Mouse (Mus musculus): Measurements from ENCODE around the gene Cga. TPM values are rescaled to one million over a fixed set of nuclear protein-coding genes. Genes with fewer than 3 reads are reported as not detected.
"Not testable (repeated sequence)": the region's sequence is repeated elsewhere in the genome, so short reads cannot be mapped to it uniquely, and the experiment has no call there.

Cga gene
- total and polyA plus RNA-seq, 2 experiments from 2014 or later, result not detected

GRCm38 (mm10) chr4:34922177-34922870 lies 28.7 kb downstream of the Cga start:
- Histone ChIP-seq H3K9ac (replicated peaks; ENCODE audit: low read depth, low read length) (no peak overlapping the region), H3K9me3 (replicated peaks; ENCODE audit: control insufficient read depth, low read length) (no peaks in the 10 kb centered on the region), H3K4me1 (ENCODE audit: control insufficient read depth, insufficient read depth) (no peaks in the 10 kb centered on the region), H3K4me2 (ENCODE audit: low read depth, low read length) (no peak overlapping the region), H3K27ac (ENCODE audit: low read depth) (no peak overlapping the region), H3K27me3 (ENCODE audit: control insufficient read depth, insufficient read depth, low read length) (no peaks in the 10 kb centered on the region), H3K36me3 (replicated peaks; ENCODE audit: control insufficient read depth, insufficient read depth, low read length) (no peaks in the 10 kb centered on the region), H3K4me3 (ENCODE audit: low read depth, low read length) (no peak overlapping the region)
- no peak for TF ChIP-seq EP300 (IDR thresholded peaks at IDR 0.05; ENCODE audit: low read depth)
- peak; percentile 96 for TF ChIP-seq CTCF (IDR thresholded peaks at IDR 0.05; ENCODE audit: low read depth)
- peak; percentile 60; the same call in 1 of the 2 replicates for ATAC-seq (ENCODE audit: insufficient read depth, low read depth)
- DNase-seq (ENCODE audit: low spot score), result peak; percentile 75
- WGBS, result 52% methylated on average over 6 of the region's 6 CpGs

- H3K4me3 ChIP-seq (ENCODE audit: low read depth, low read length); H3K9ac ChIP-seq (replicated peaks; ENCODE audit: low read depth, low read length); ATAC-seq (ENCODE audit: insufficient read depth, low read depth); H3K36me3 ChIP-seq (replicated peaks; ENCODE audit: control insufficient read depth, insufficient read depth, low read length); DNase-seq (ENCODE audit: low spot score); H3K27me3 ChIP-seq (ENCODE audit: control insufficient read depth, insufficient read depth, low read length); H3K27ac ChIP-seq (ENCODE audit: low read depth); H3K4me2 ChIP-seq (ENCODE audit: low read depth, low read length); H3K4me1 ChIP-seq (ENCODE audit: control insufficient read depth, insufficient read depth); H3K9me3 ChIP-seq (replicated peaks; ENCODE audit: control insufficient read depth, low read length): not testable (repeated sequence)
- 75% methylated on average over 7 of the region's 7 CpGs for WGBS
Observed at GRCm38 (mm10) chr4:34928386-34928785, 34.8 kb downstream of the Cga start.

GRCm38 (mm10) chr4:34941046-34941445 lies 47.5 kb downstream of the Cga start:
- TF ChIP-seq CTCF (IDR thresholded peaks at IDR 0.05; ENCODE audit: low read depth), result no peak
- TF ChIP-seq EP300 (IDR thresholded peaks at IDR 0.05; ENCODE audit: low read depth), result no peak
- no peaks in the 10 kb centered on the region for H3K36me3 ChIP-seq (replicated peaks; ENCODE audit: control insufficient read depth, insufficient read depth, low read length)
- no peaks in the 10 kb centered on the region for H3K9me3 ChIP-seq (replicated peaks; ENCODE audit: control insufficient read depth, low read length)
- H3K27ac ChIP-seq (ENCODE audit: low read depth), result no peak overlapping the region
- H3K4me2 ChIP-seq (ENCODE audit: low read depth, low read length), result no peak overlapping the region
- no peak overlapping the region for H3K4me3 ChIP-seq (ENCODE audit: low read depth, low read length)
- 91% methylated on average over 25 of the region's 25 CpGs for WGBS
- no peaks in the 10 kb centered on the region for H3K27me3 ChIP-seq (ENCODE audit: control insufficient read depth, insufficient read depth, low read length)
- DNase-seq (ENCODE audit: low spot score) (no peak), ATAC-seq (ENCODE audit: insufficient read depth, low read depth) (no peak)
- no peak overlapping the region for H3K9ac ChIP-seq (replicated peaks; ENCODE audit: low read depth, low read length)
- no peaks in the 10 kb centered on the region for H3K4me1 ChIP-seq (ENCODE audit: control insufficient read depth, insufficient read depth)

- Histone ChIP-seq H3K36me3 (replicated peaks; ENCODE audit: control insufficient read depth, insufficient read depth, low read length) (no peaks in the 10 kb centered on the region), H3K4me2 (ENCODE audit: low read depth, low read length) (no peak overlapping the region), H3K4me3 (ENCODE audit: low read depth, low read length) (no peak overlapping the region), H3K27me3 (ENCODE audit: control insufficient read depth, insufficient read depth, low read length) (no peaks in the 10 kb centered on the region), H3K9ac (replicated peaks; ENCODE audit: low read depth, low read length) (no peak overlapping the region), H3K4me1 (ENCODE audit: control insufficient read depth, insufficient read depth) (no peaks in the 10 kb centered on the region), H3K9me3 (replicated peaks; ENCODE audit: control insufficient read depth, low read length) (no peaks in the 10 kb centered on the region), H3K27ac (ENCODE audit: low read depth) (no peak overlapping the region)
- ATAC-seq (ENCODE audit: insufficient read depth, low read depth), result no peak
- DNase-seq (ENCODE audit: low spot score), result no peak
- TF ChIP-seq EP300 (IDR thresholded peaks at IDR 0.05; ENCODE audit: low read depth) (no peak), CTCF (IDR thresholded peaks at IDR 0.05; ENCODE audit: low read depth) (no peak)
Observed at GRCm38 (mm10) chr4:34947181-34947580, 53.6 kb downstream of the Cga start.

GRCm38 (mm10) chr4:34953716-34954115 lies 60.1 kb downstream of the Cga start:
- Histone ChIP-seq H3K27ac (ENCODE audit: low read depth) (no peak overlapping the region), H3K27me3 (ENCODE audit: control insufficient read depth, insufficient read depth, low read length) (no peaks in the 10 kb centered on the region), H3K36me3 (replicated peaks; ENCODE audit: control insufficient read depth, insufficient read depth, low read length) (no peaks in the 10 kb centered on the region), H3K4me1 (ENCODE audit: control insufficient read depth, insufficient read depth) (no peaks in the 10 kb centered on the region), H3K4me2 (ENCODE audit: low read depth, low read length) (no peak overlapping the region), H3K4me3 (ENCODE audit: low read depth, low read length) (no peak overlapping the region), H3K9ac (replicated peaks; ENCODE audit: low read depth, low read length) (no peak overlapping the region), H3K9me3 (replicated peaks; ENCODE audit: control insufficient read depth, low read length) (no peaks in the 10 kb centered on the region)
- DNase-seq (ENCODE audit: low spot score), result no peak
- TF ChIP-seq EP300 (IDR thresholded peaks at IDR 0.05; ENCODE audit: low read depth), result no peak
- TF ChIP-seq CTCF (IDR thresholded peaks at IDR 0.05; ENCODE audit: low read depth), result no peak
- no peak for ATAC-seq (ENCODE audit: insufficient read depth, low read depth)
- WGBS, result 71% methylated on average over 10 of the region's 10 CpGs

Other genes starting within 250 kb of the Cga start
- gene Slc35a1, start 206.3 kb upstream of the Cga start, total RNA-seq (2014; rRNA removed; ENCODE audit: low replicate concordance), result 29.1 and 30.6 TPM in 2 replicates
- 31.8 and 32.2 TPM in 2 replicates for gene Slc35a1, start 206.3 kb upstream of the Cga start, polyA plus RNA-seq (2015; fragmentation: Nextera tagmentation; extraction: Ambion mirVana)
- not detected in 2 replicates for gene Cfap206, start 163.6 kb upstream of the Cga start, total RNA-seq (2014; rRNA removed; ENCODE audit: low replicate concordance)
- gene Cfap206, start 163.6 kb upstream of the Cga start, polyA plus RNA-seq (2015; fragmentation: Nextera tagmentation; extraction: Ambion mirVana), result 0.44 TPM in 1 of 2 replicates, not detected in the other
- gene Gm136, start 137.5 kb upstream of the Cga start, total RNA-seq (2014; rRNA removed; ENCODE audit: low replicate concordance), result not detected in 2 replicates
- not detected in 2 replicates for gene Gm136, start 137.5 kb upstream of the Cga start, polyA plus RNA-seq (2015; fragmentation: Nextera tagmentation; extraction: Ambion mirVana)
- gene Smim8, start 115.4 kb upstream of the Cga start, total RNA-seq (2014; rRNA removed; ENCODE audit: low replicate concordance), result 20.8 and 33.0 TPM in 2 replicates
- 107 and 112 TPM in 2 replicates for gene Smim8, start 115.4 kb upstream of the Cga start, polyA plus RNA-seq (2015; fragmentation: Nextera tagmentation; extraction: Ambion mirVana)
- gene Zfp292, start 10.8 kb upstream of the Cga start, total RNA-seq (2014; rRNA removed; ENCODE audit: low replicate concordance), result 13.5 and 13.6 TPM in 2 replicates
- gene Zfp292, start 10.8 kb upstream of the Cga start, polyA plus RNA-seq (2015; fragmentation: Nextera tagmentation; extraction: Ambion mirVana), result 7.1 and 7.2 TPM in 2 replicates